Mouse (Mus musculus) heart, postnatal 0 days (tissue): ENCODE data around the gene Tacr2.

ENCODE experiments used
- CTCF ChIP-seq: IDR thresholded peaks from 2 replicates; pipeline ENCODE4 v1.5.1; 2016; ENCODE audit warnings: antibody characterized with exemption, control low read depth, low read depth
- EP300 ChIP-seq: IDR thresholded peaks from 2 replicates; pipeline ENCODE4 v1.6.1; 2016; ENCODE audit warnings: antibody characterized with exemption, low read depth

GRCm38 (mm10) chr10:62261115-62261886 lies 9.1 kb downstream of the Tacr2 start:
- no peak for TF ChIP-seq EP300
- TF ChIP-seq CTCF: peak; percentile 75
